Mouse (Mus musculus) neural tube, embryonic 12.5 days (tissue): ENCODE measurements at regions not wholly inside any gene's neighbourhood (a gene's known extent, or its start where the extent isn't known, plus 50 kb on each side); places are given as distances from the start of the nearest gene placed in this dataset.

Source experiments
- ATAC-seq: fragments of 200-750 bp; cut with Nextera tagmentation; 2 replicates; pipeline ENCODE4 v1.8.0; 2017; ENCODE audit warnings: low read depth, mild to moderate bottlenecking, moderate TSS enrichment, moderate library complexity; ENCODE audit not compliant: low FRiP score
- H3K27ac ChIP-seq: fragments of 300-500 bp; sonication (generic); 2 replicates; pipeline ENCODE4 v1.5.1; 2016
- H3K27me3 ChIP-seq: fragments of 300-500 bp; sonication (generic); replicated peaks from 2 replicates; pipeline ENCODE4 v1.6.1; 2016; ENCODE audit warnings: mild to moderate bottlenecking
- H3K36me3 ChIP-seq: fragments of 300-500 bp; sonication (generic); 2 replicates; pipeline ENCODE4 v1.6.1; 2016; ENCODE audit warnings: mild to moderate bottlenecking
- H3K4me1 ChIP-seq: fragments of 300-500 bp; sonication (generic); 2 replicates; pipeline ENCODE4 v1.6.1; 2016
- H3K4me2 ChIP-seq: fragments of 300-500 bp; sonication (generic); replicated peaks from 2 replicates; pipeline ENCODE4 v1.6.1; 2016; ENCODE audit warnings: mild to moderate bottlenecking
- H3K4me3 ChIP-seq: fragments of 300-500 bp; sonication (generic); 2 replicates; pipeline ENCODE4 v1.5.1; 2016
- H3K9ac ChIP-seq: fragments of 300-500 bp; sonication (generic); 2 replicates; pipeline ENCODE4 v1.6.1; 2016; ENCODE audit warnings: mild to moderate bottlenecking
- H3K9me3 ChIP-seq: fragments of 300-500 bp; sonication (generic); 2 replicates; pipeline ENCODE4 v1.6.1; 2016; ENCODE audit warnings: mild to moderate bottlenecking
- WGBS: fragments of 180-500 bp; shearing (Covaris S2); methylation state at CpG from one replicate; pipeline ENCODE4 v1.1.7; 2016; 5-methylcytosine and 5-hydroxymethylcytosine counted together

DNA sequence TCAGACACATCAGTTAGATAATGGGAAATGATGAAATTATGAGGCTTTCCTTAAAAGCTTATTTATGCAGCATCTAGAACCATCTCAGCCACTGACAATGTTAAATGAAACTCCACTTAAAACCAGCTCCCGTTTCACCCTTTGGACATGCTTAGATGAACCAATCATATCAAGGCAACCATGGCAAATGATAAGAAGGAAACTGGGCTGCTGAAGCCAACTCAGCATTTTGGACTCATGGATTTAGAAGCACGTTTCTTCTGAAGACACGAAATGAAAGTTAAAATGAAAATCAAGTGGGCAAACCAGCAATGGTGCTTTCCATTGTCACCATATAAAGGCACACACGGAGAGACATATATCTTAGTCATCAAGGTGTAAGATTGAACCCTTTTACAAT lies 103.6 kb upstream of the Itga4 start:
- H3K9me3 ChIP-seq = no peaks in the 10 kb centered on the region
- no peak overlapping the region for H3K27ac ChIP-seq
- H3K36me3 ChIP-seq = no peaks in the 10 kb centered on the region
- H3K27me3 ChIP-seq = no peaks in the 10 kb centered on the region
- H3K4me1 ChIP-seq = no peaks in the 10 kb centered on the region
- ATAC-seq = no peak
- no peak overlapping the region for H3K9ac ChIP-seq
- no peak overlapping the region for H3K4me2 ChIP-seq
- H3K4me3 ChIP-seq = no peak overlapping the region
- WGBS = 55% methylated on average over 4 of the region's 4 CpGs

DNA sequence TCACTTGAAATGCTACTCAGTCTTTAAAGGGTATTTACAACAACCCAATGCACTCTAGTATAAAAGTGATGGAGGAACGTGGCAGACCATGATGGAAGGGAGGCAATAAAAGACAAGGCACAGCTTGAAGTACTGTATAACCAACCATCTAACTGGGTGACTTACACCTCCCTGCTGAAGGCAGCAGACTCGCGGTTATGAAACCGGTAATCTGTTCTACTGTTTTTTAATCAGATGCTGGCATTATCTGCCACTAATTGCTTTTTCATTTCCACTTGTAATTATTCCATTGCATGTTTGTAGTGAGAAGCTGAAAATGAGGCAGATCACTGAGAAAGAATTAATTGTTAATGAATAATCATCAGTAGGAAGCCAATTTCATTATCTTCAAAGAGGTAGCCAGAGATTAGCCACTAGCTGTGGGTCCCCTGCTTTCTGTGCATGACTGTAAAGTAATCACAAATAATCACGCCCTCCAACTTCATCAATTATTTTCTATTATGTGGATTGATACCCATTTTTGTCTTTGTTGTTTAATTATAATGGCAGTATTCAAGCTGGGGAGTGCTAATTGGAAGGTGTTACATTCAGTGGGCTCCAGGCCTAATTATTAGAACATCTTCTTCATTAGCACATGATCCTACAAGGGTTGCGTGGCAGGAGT lies 103.1 kb upstream of the Itga4 start:
- Histone ChIP-seq H3K4me1 (no peaks in the 10 kb centered on the region), H3K9ac (no peak overlapping the region), H3K4me3 (no peak overlapping the region), H3K36me3 (no peaks in the 10 kb centered on the region), H3K27me3 (no peaks in the 10 kb centered on the region), H3K4me2 (no peak overlapping the region), H3K9me3 (no peaks in the 10 kb centered on the region), H3K27ac (no peak overlapping the region)
- no peak for ATAC-seq
- 48% methylated on average over 6 of the region's 6 CpGs for WGBS

DNA sequence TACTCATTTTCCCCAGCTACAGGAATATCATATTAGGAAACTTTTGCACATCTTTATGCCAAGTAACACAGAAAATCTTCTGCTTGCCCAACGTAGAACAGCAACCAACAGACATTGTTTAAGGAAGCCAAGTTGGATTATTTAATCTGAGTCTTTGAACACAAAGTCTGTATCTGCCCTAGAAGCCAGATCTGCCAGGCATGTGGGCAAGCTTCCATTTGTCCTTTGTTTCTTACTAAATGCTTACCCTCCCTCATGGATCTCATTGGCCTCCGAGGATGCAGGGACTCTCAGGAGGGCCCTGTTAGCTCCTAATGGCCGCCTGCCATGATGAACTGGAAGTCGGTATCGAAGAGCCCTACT lies 102.5 kb upstream of the Itga4 start:
- Histone ChIP-seq H3K27ac (no peak overlapping the region), H3K9me3 (no peaks in the 10 kb centered on the region), H3K36me3 (no peaks in the 10 kb centered on the region), H3K9ac (no peak overlapping the region), H3K4me3 (no peak overlapping the region), H3K27me3 (no peaks in the 10 kb centered on the region), H3K4me1 (no peaks in the 10 kb centered on the region), H3K4me2 (no peak overlapping the region)
- WGBS = 81% methylated on average over 5 of the region's 5 CpGs
- ATAC-seq = no peak

DNA sequence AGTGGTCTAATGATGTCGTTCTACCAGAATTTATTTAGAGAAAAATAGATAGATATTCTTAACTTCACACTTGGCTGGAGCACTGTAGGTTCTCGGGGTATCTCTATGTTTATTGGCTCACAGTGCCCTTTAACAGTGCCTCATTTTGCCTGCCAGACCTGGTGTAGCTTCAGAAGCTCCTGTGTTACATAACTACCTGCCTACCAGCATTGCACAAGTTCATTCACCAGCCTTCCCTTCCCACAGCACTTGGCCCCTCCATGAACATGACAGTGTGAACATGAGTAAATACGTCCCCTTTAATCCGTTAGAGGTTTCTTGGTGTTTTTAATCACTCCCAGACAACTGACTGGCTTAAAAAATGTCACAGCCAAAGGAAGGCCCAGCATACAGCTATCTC lies 102.2 kb upstream of the Itga4 start:
- Histone ChIP-seq H3K4me2 (no peak overlapping the region), H3K27me3 (no peaks in the 10 kb centered on the region), H3K36me3 (no peaks in the 10 kb centered on the region), H3K9ac (no peak overlapping the region), H3K4me1 (no peaks in the 10 kb centered on the region), H3K9me3 (no peaks in the 10 kb centered on the region), H3K4me3 (no peak overlapping the region), H3K27ac (no peak overlapping the region)
- WGBS = 81% methylated on average over 4 of the region's 4 CpGs
- no peak for ATAC-seq

DNA sequence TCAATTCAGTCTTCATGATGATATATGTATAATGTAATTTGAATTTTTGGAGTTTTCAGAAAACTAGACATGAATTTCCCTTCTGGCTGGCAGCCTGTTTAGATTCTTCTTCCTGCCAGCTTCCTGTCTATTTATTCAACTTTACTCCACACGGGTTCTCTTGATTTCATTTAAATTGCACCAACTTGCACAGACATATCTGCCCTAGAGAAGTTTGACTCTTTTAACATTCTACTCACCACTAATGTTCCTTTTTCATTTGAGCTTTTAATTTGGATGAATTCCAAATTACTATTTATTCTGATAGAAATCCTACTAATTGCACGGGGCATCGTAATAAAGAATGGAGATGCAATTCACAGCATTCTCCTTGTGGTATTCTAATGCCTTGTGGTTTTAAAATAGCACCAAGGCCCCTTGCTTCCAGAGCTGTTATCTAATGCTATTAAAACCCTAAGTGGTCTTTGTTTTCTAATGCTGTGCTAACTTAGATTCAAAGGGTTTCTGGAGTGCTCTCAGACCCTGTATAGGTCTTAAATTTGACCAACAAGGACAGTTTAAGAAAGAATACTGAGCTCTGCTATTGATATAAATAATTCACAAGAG lies 96.7 kb upstream of the Itga4 start:
- no peak overlapping the region for H3K27ac ChIP-seq
- no peak overlapping the region for H3K4me2 ChIP-seq
- H3K4me1 ChIP-seq = no peaks in the 10 kb centered on the region
- no peak overlapping the region for H3K9ac ChIP-seq
- H3K9me3 ChIP-seq = no peaks in the 10 kb centered on the region
- no peak overlapping the region for H3K4me3 ChIP-seq
- no peaks in the 10 kb centered on the region for H3K27me3 ChIP-seq
- 60% methylated on average over 3 of the region's 3 CpGs for WGBS
- no peaks in the 10 kb centered on the region for H3K36me3 ChIP-seq
- ATAC-seq = no peak

DNA sequence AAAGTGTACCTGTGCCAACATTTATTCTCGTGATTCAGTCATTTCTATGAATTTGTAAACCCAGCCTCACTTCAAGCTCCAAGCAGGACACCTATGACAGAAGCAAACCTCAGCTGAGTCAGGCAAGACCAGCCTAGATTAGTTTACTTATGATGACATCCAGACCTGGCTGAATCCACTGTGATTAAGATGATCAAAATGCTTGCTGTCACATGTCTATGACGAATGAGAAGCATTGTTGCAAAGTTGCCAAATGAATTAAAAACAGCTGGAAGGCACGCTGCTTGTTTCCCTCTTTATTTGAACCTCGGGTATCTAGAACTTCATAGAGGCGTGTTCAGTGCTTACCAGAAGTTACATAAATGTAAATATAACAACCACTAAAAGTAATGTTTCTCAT lies 95.9 kb upstream of the Itga4 start:
- H3K4me1 ChIP-seq = no peaks in the 10 kb centered on the region
- no peak overlapping the region for H3K27ac ChIP-seq
- ATAC-seq = no peak
- 86% methylated on average over 5 of the region's 5 CpGs for WGBS
- H3K4me2 ChIP-seq = no peak overlapping the region
- no peak overlapping the region for H3K9ac ChIP-seq
- no peaks in the 10 kb centered on the region for H3K27me3 ChIP-seq
- H3K4me3 ChIP-seq = no peak overlapping the region
- H3K36me3 ChIP-seq = no peaks in the 10 kb centered on the region
- no peaks in the 10 kb centered on the region for H3K9me3 ChIP-seq

DNA sequence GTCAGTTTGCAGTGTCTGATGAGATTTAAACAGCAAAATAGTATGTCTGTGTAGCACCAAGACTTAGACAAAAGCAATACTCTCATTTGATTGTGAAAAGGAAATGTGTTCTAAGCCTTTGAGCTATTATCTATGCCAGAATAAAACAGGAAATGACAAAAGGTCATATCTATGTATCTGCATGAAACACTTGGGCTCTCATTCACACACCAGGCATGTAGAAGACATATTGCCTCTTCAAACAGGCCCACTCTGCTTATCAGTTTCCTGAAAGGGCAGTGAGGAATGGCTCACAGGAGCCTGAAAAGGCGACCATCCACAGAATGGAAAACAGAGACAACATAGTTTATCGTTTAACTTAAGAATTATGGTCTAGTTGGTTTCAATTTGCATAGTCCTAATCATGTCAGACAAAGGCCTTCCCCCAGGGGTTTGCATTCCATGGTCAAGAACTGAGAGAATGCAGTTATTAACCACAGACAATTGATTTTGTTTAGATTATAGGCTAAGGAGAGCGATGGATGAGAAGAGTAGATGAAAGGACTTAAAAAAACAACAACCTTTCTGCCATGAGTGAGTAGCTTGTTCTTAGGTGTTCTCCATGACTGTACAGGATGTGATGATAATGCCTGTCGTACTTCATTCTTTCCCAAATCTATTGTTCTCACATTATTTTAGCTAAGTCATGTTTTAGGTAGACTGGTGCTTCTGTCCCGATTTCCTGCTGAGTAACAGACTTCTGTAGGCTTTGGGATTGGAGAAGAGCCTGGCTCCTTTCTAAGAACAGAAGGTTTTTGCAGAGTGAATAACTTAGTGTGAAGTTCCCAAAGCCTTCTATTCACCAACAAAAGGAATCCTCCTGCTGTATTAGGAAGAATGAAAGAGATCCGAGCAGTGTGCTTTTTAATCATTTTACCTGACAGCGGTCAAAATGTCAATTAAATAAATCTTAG lies 82.0 kb upstream of the Itga4 start:
- Histone ChIP-seq H3K9me3 (no peaks in the 10 kb centered on the region), H3K27ac (no peak overlapping the region), H3K4me2 (no peak overlapping the region), H3K9ac (no peak overlapping the region), H3K27me3 (no peaks in the 10 kb centered on the region), H3K4me1 (no peaks in the 10 kb centered on the region), H3K36me3 (no peaks in the 10 kb centered on the region), H3K4me3 (no peak overlapping the region)
- ATAC-seq = no peak
- 50% methylated on average over 7 of the region's 7 CpGs for WGBS

DNA sequence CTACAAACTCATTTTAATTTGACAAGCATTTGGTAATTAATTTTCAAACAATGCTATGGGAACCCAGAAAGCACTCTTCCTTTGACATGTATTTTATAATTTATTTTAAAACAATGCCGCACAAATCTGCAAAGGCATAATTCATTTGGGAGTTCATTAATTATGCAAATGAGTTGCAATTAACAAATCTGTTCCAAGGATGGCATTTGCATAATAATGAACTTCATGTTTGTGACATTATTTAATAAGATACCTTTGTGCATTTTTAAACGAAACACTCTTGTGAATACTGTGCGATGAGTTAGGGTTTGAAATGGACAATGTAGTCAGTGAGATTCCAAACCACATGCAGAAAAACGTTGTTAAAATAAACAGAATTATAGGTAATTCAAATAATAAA lies 80.9 kb upstream of the Itga4 start:
- H3K9ac ChIP-seq = no peak overlapping the region
- 83% methylated on average over 4 of the region's 4 CpGs for WGBS
- H3K9me3 ChIP-seq = no peaks in the 10 kb centered on the region

DNA sequence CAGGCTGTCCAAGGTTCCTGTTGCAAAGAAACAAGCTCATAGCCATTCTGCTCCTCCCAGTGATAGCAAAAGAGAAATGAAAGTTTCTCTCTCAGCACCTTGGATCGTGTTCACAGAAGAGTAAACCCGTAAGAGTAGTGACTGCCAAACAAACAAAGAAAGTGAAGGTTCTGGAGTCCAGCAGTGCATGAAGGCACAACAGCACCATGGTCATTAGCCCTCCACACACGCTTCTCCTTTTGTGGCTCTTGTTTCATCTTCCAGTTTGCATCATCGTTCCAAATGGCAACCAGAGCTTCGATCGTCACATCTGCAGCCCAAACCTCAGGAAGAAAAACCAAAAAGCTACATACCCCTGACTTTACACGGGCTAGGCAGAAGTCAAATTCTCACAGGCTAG lies 74.4 kb upstream of the Itga4 start:
- no peak overlapping the region for H3K27ac ChIP-seq
- ATAC-seq = no peak
- no peak overlapping the region for H3K4me2 ChIP-seq
- H3K27me3 ChIP-seq = no peaks in the 10 kb centered on the region
- no peaks in the 10 kb centered on the region for H3K36me3 ChIP-seq
- WGBS = 65% methylated on average over 7 of the region's 7 CpGs
- H3K4me1 ChIP-seq = no peaks in the 10 kb centered on the region
- no peak overlapping the region for H3K9ac ChIP-seq
- no peak overlapping the region for H3K4me3 ChIP-seq
- H3K9me3 ChIP-seq = no peaks in the 10 kb centered on the region

More for the DNA sequence above, 80.9 kb upstream of the Itga4 start:
- no peak overlapping the region for H3K4me2 ChIP-seq
- no peak overlapping the region for H3K27ac ChIP-seq
- H3K4me1 ChIP-seq = no peaks in the 10 kb centered on the region
- H3K4me3 ChIP-seq = no peak overlapping the region
- no peaks in the 10 kb centered on the region for H3K36me3 ChIP-seq
- H3K27me3 ChIP-seq = no peaks in the 10 kb centered on the region
- no peak for ATAC-seq

DNA sequence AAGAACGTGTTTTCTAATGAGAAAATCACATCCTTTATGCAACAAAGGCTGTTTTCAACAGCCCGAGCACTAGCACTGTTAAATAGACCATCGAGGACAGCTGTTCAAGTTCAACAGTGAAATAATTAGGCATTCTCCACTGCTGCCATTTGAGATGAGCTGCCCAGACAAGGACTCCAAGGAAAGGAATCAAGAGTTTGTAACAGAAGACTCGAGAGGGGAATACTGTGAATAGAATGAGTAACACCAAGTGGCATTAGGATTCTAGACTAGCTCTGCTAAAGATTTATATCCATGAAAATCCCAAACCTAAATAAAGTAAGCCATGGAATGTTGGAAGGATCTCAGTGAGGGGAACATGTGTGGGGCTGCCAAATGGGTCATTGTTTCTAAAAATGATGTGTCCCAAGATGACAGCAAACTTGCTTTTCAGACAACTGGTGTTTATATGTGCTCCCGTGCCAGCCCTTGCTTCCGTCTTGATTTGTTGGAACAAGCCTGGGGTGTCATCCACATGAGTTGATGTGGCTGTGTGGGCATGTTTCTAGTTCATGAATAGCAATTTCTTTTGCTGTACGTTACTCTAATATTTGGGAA lies 72.1 kb upstream of the Itga4 start:
- H3K9ac ChIP-seq = no peak overlapping the region
- no peaks in the 10 kb centered on the region for H3K36me3 ChIP-seq
- no peaks in the 10 kb centered on the region for H3K9me3 ChIP-seq
- no peak overlapping the region for H3K4me3 ChIP-seq
- WGBS = 62% methylated on average over 7 of the region's 7 CpGs
- no peaks in the 10 kb centered on the region for H3K27me3 ChIP-seq
- no peak overlapping the region for H3K27ac ChIP-seq
- no peak for ATAC-seq
- H3K4me2 ChIP-seq = no peak overlapping the region
- H3K4me1 ChIP-seq = no peaks in the 10 kb centered on the region

DNA sequence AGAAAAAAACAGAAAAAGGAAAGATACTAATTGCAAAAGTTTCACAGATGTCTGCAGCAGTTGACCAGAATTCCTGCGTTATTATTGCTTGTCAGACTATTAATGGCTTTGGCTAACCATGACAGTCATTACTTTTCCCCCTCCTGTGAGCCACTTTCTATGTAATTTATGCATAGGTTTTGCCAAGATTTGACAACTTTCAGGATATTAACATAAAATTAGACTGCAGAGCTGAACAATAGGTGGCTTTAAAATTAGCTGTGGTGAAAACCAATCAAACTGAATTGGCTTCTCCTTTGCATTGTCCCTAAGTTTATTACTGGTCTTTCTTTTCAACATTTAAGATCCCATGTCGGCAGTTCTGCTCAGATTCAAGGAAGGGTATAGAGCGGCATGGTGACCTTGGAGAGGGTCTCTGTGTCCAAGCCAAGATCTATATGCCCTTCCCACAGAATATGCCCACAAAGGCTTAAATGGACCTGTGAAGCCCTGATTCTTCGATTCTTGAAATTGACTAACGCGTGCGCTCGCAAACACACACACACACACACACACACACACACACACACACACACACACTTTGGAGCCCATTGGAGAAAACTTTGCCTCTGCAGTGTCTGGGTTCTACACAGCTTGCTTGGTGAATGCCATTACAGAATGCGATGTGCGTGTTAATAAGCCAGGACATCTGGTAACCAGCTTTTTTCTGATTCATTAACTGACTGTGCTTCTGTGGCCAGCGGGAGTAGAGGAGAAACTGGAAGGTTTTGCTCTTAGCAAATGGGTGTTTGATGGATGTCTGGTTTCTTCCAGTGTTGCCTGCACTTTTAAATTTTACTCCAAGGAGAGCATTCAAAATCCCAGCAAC lies 69.8 kb upstream of the Itga4 start:
- Histone ChIP-seq H3K27ac (no peak overlapping the region), H3K4me3 (no peak overlapping the region), H3K4me1 (no peaks in the 10 kb centered on the region), H3K4me2 (no peak overlapping the region), H3K27me3 (no peaks in the 10 kb centered on the region), H3K9me3 (no peaks in the 10 kb centered on the region), H3K9ac (no peak overlapping the region), H3K36me3 (no peaks in the 10 kb centered on the region)
- no peak for ATAC-seq
- WGBS = 74% methylated on average over 11 of the region's 11 CpGs

DNA sequence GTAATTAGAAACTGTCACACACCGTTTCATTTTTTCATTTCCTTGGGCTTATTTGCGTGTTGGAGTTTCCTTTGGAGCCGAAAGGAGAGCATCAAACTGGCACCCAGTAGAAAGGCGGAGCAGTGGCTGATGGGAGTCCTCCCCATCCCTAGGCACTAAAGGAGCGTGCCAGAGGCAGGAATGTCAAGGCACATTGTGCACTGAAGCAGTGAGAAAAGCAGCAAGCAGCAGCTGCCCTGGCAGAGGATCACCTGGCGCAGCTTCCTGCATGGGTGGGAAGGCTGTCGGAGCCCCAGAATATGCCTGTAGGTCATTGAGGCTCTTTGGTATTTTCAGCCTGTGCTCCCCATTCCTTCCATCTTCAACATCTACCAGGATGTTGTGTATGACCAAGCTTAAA lies 68.3 kb upstream of the Itga4 start:
- Histone ChIP-seq H3K4me2 (no peak overlapping the region), H3K4me3 (no peak overlapping the region), H3K9me3 (no peaks in the 10 kb centered on the region), H3K9ac (no peak overlapping the region), H3K27me3 (no peaks in the 10 kb centered on the region), H3K4me1 (no peaks in the 10 kb centered on the region), H3K27ac (no peak overlapping the region), H3K36me3 (no peaks in the 10 kb centered on the region)
- ATAC-seq = no peak
- WGBS = 89% methylated on average over 7 of the region's 7 CpGs
